Mouse (Mus musculus) thymus, postnatal 0 days (tissue): Measurements from ENCODE around the gene Serpinb9b. TPM values are rescaled to one million over a fixed set of nuclear protein-coding genes. Genes with fewer than 3 reads are reported as not detected.

Experiments used
- DNase-seq: peaks from one replicate; pipeline ENCODE4 v3.0.0-alpha.2; 2015; ENCODE audit warnings: low spot score
- polyA plus RNA-seq: library from polyadenylated mRNA; unstranded; fragments of >200 nt; fragmentation: Nextera tagmentation; extraction: Ambion mirVana; gene quantifications from 2 replicates; pipeline ENCODE4 v1.2.1, GENCODE M21; 2015

Serpinb9b gene
- polyA plus RNA-seq, 1 experiment from 2014 or later = 0.57 TPM

DNA sequence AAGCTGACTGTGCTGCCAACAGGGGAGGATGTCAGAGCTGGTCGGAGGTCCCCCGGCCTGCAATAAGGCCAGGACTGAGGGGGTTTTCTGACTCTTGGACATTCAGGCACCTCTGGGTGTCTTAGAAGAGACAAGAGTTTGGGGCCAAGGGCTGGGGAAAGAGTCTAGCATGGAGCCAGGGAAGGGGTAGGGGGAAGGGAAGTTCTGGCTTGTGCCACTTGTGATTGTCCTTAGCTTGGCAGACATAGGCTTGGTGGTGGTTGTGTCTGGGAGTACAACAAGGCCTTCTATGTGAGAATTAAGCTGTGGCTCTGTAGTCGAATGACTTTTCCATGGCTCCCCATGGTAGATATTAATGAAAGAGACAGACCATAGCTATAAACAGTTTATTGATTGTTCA, 16.3 kb downstream of the Serpinb9b start:
- DNase-seq = no peak

DNA sequence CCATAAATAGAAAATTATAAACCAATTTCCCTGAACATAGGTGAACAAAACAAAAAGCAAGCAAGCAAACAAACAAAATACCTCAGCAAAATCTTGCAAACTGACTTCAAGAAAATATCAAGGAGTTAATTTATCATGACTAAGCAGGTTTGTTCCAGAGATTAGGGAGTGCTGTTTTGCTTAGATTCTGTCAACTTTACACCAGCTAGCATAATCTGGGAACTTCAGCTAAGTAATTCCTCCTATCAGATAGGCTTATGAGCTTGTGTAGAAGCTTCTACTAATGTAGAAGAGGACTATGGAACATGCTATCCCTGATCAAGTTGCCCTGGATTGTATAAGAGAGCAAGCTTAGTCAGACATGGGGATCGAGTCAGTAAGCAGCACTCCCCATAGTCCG, 20.0 kb downstream of the Serpinb9b start:
- DNase-seq = no peak

- DNase-seq = no peak
These were observed 21.0 kb downstream of the Serpinb9b start for GRCm38 (mm10) chr13:33048187-33048586.

GRCm38 (mm10) chr13:33051697-33052096, 24.5 kb downstream of the Serpinb9b start:
- DNase-seq = no peak

- no peak for DNase-seq
These were observed 35.8 kb downstream of the Serpinb9b start for GRCm38 (mm10) chr13:33063048-33063447.

- no peak for DNase-seq
These were observed 40.3 kb downstream of the Serpinb9b start for GRCm38 (mm10) chr13:33067387-33067977.

DNA sequence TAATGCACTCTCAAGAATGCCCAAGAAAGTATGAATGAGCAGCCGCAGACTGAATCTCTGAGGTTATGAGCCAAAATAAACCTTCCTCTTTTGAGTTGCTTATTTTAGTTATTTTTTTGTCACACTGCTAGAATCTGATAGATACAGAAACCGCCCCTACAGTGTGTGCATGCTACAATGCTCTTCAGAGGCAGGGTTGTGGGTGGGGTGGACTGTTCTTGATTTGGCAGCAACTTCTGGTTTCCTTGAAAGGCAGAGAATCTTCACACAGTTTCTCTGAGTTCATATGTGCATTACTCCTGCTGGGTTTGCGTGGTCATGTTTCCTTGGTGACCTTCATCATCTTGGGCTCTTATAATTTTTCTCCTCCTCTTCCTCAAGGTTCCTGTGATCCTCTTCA, 40.9 kb downstream of the Serpinb9b start:
- no peak for DNase-seq

DNA sequence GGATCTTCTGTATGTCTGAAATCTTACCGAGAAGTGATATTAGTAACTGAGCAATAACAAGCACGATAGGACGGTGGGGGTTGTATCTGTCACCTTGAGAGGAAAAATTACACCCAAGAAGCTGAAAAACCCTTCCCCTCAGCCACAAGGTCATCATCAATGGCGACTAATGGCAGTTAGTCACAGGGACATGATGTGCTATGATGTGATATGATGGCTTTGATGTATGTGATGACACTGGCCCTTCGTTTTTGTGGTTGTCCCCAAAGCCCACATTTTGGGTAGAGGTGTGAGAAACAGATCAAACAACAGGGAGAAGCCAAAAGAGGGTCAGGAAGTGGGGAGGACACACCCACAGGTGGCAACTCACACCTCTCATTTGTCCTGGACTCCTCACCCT, 44.6 kb downstream of the Serpinb9b start:
- no peak for DNase-seq

- DNase-seq = peak; percentile 42
These were observed 46.8 kb downstream of the Serpinb9b start for GRCm38 (mm10) chr13:33074029-33074428.

GRCm38 (mm10) chr13:33076247-33076646, 49.0 kb downstream of the Serpinb9b start:
- DNase-seq = no peak

DNA sequence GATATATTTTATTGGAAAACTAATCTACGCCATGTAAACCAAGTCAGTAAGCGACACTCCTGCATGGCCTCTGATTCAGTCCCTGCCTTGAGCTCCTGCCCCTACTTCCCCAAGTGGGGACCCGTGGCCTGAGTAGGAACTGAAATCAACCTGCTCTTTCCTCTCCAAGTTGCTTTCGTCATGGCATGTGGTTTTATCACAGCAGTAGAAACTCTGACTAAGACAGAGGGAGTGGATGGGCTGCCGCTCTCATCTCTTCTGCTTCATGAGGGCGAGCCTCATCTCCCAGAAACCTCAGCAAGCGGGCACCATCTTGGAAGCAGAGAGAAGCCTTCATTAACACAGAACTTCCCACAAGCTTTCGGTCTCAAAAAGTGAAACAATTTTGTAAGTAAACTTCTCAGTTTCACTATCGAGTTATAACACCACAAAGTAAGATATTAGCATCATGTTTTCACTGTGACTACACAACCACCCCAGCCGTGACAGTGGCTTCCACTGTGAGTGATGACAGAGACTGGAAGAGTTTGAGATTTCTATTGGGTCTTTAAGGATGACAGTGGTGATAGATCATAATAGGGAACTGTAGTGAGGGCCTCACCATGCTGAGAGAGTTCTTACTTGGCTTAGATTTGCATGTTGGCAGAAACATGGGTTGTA, 49.9 kb downstream of the Serpinb9b start:
- DNase-seq = no peak

- no peak for DNase-seq
These were observed 51.0 kb downstream of the Serpinb9b start, which contains the start of gene Serpinb1b for GRCm38 (mm10) chr13:33078056-33078705. Serpinb1b (plus strand) TSS chr13:33078575.

- DNase-seq = peak; percentile 38
These were observed 52.2 kb downstream of the Serpinb9b start for GRCm38 (mm10) chr13:33079391-33079790.

- no peak for DNase-seq
These were observed 53.1 kb downstream of the Serpinb9b start for GRCm38 (mm10) chr13:33080356-33080755.

DNA sequence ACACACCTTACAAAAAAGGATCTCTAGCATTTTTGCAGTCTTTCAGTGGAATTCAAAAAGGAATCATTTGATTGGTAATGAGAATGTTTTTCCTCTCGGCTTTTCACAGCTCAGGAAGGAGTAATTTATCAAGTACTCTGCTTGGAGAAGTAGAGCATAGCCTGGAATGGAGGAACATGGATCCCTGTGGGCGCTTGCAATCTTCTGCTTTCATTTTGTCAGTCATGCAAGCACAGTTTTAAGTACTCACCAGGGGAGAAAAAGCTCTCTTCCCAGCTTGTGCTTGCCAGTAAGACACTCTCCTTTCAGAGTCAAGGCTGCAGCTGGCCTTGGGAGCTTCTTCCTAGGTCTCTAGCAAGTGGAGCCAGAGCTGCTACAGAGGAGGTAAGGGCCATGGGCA, 56.6 kb downstream of the Serpinb9b start:
- DNase-seq = no peak

- DNase-seq = no peak
These were observed 57.9 kb downstream of the Serpinb9b start for GRCm38 (mm10) chr13:33084975-33085694.

- no peak for DNase-seq
These were observed 58.6 kb downstream of the Serpinb9b start for GRCm38 (mm10) chr13:33085695-33086432.

DNA sequence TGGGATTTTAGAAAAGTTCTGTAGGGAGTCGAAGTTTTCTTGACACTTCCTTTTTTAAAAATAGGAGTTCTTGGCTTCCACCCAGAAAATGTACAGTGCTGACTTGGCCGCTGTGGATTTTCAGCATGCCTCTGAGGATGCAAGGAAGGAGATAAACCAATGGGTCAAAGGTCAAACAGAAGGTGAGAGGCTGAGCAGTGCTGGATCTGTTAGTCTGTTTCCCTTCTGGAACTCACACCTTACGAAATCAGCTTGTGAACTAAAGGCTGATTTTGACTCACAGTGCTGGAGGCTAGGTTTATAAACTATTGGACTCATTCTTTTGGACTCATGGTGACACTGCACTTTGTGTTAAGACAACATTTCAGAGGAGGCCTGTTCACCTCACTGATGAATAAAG, 62.4 kb downstream of the Serpinb9b start:
- DNase-seq = no peak

- DNase-seq = no peak
These were observed 63.3 kb downstream of the Serpinb9b start for GRCm38 (mm10) chr13:33090546-33090945.

DNA sequence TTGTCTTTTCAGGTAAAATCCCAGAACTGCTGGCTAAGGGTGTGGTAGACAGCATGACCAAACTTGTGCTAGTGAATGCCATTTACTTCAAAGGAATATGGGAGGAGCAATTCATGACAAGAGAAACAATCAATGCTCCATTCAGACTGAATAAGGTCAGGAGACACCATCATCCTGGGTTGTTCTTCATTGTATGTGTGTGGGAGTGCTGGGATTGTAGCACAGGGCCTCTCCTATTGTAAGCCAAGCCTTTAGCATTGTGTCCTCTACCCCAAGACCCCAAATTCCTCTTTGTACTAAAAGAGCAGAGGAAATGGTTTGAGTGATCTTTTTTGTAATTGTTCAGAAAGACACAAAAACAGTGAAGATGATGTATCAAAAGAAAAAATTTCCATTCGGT, 64.1 kb downstream of the Serpinb9b start:
- DNase-seq = no peak
